Mouse (Mus musculus) myocyte (in vitro differentiated cells): Measurements from ENCODE around the gene a.

Source experiments
- MYOD1 ChIP-seq, 3 experiments: IDR thresholded peaks; one replicate each; pipeline ENCODE4 v1.6.1; 2011; ENCODE audit warnings: control low read depth in 2 of 3, low read depth in 2 of 3, mild to moderate bottlenecking in 2 of 3, moderate library complexity in 1 of 3; ENCODE audit not compliant: insufficient read length in 2 of 3, control insufficient read depth in 1 of 3
- POLR2A ChIP-seq: IDR thresholded peaks from one replicate; pipeline ENCODE4 v1.6.1; 2011; ENCODE audit warnings: low read depth, mild to moderate bottlenecking, control low read depth, moderate library complexity; ENCODE audit not compliant: insufficient read length
- POLR2AphosphoS2 ChIP-seq: IDR thresholded peaks from one replicate; pipeline ENCODE4 v1.6.1; 2011; ENCODE audit warnings: low read depth, control low read depth; ENCODE audit not compliant: insufficient read length
- REST ChIP-seq: IDR thresholded peaks from one replicate; pipeline ENCODE4 v1.6.1; 2011; ENCODE audit warnings: mild to moderate bottlenecking, control low read depth, moderate library complexity; ENCODE audit not compliant: insufficient read depth, insufficient read length
- USF1 ChIP-seq: IDR thresholded peaks from one replicate; pipeline ENCODE4 v1.6.1; 2011; ENCODE audit warnings: low read depth, mild to moderate bottlenecking, control low read depth, moderate library complexity

- TF ChIP-seq MYOD1 (IDR thresholded peaks at IDR 0.05; ENCODE audit: control insufficient read depth in 1 of 3, insufficient read length in 2 of 3, low read depth in 2 of 3): no peak
- no peak for TF ChIP-seq POLR2A
- TF ChIP-seq REST: no peak
- TF ChIP-seq USF1: no peak
- TF ChIP-seq POLR2AphosphoS2: no peak
These were observed 159.4 kb downstream of the a start for GRCm38 (mm10) chr2:154950601-154951000.
